Mouse (Mus musculus) heart, embryonic 15.5 days (tissue): ENCODE data around the gene Fam169b. TPM values are rescaled to one million over a fixed set of nuclear protein-coding genes. Genes with fewer than 3 reads are reported as not detected.

Experiments
- ATAC-seq: fragments of 200-750 bp; cut with Nextera tagmentation; replicated peaks from 2 replicates; pipeline ENCODE4 v1.8.0; 2017; ENCODE audit warnings: low read depth, moderate TSS enrichment; ENCODE audit not compliant: insufficient number of reproducible peaks, insufficient read depth, low FRiP score
- H3K27ac ChIP-seq: fragments of 300-500 bp; sonication (generic); 2 replicates; pipeline ENCODE4 v1.5.1; 2015; ENCODE audit warnings: mild to moderate bottlenecking, inconsistent platforms
- H3K27me3 ChIP-seq: fragments of 300-500 bp; sonication (generic); 2 replicates; pipeline ENCODE4 v1.6.1; 2015; ENCODE audit warnings: inconsistent platforms
- H3K36me3 ChIP-seq: fragments of 300-500 bp; sonication (generic); 2 replicates; pipeline ENCODE4 v1.6.1; 2015; ENCODE audit warnings: mild to moderate bottlenecking, inconsistent platforms
- H3K4me1 ChIP-seq: fragments of 300-500 bp; sonication (generic); replicated peaks from 2 replicates; pipeline ENCODE4 v1.6.1; 2015; ENCODE audit warnings: inconsistent platforms
- H3K4me2 ChIP-seq: fragments of 300-500 bp; sonication (generic); 2 replicates; pipeline ENCODE4 v1.6.1; 2015; ENCODE audit warnings: inconsistent platforms, mild to moderate bottlenecking, moderate library complexity
- H3K4me3 ChIP-seq: fragments of 300-500 bp; sonication (generic); 2 replicates; pipeline ENCODE4 v1.5.1; 2015; ENCODE audit warnings: mild to moderate bottlenecking, inconsistent platforms
- H3K9ac ChIP-seq: fragments of 300-500 bp; sonication (generic); 2 replicates; pipeline ENCODE4 v1.6.1; 2015; ENCODE audit warnings: mild to moderate bottlenecking, inconsistent platforms
- H3K9me3 ChIP-seq: fragments of 300-500 bp; sonication (generic); replicated peaks from 2 replicates; pipeline ENCODE4 v1.6.1; 2016; ENCODE audit warnings: inconsistent platforms
- WGBS: fragments of 180-500 bp; shearing (Covaris S2); methylation state at CpG from one replicate; pipeline ENCODE4 v1.1.7; 2015; ENCODE audit warnings: mixed read lengths; 5-methylcytosine and 5-hydroxymethylcytosine counted together
- polyA plus RNA-seq: library from polyadenylated mRNA; unstranded; fragments of >200 nt; fragmentation: Nextera tagmentation; extraction: Ambion mirVana; gene quantifications from 2 replicates; pipeline ENCODE4 v1.2.1, GENCODE M21; 2015

Fam169b gene
- polyA plus RNA-seq, 1 experiment from 2014 or later: 1.0 TPM

DNA sequence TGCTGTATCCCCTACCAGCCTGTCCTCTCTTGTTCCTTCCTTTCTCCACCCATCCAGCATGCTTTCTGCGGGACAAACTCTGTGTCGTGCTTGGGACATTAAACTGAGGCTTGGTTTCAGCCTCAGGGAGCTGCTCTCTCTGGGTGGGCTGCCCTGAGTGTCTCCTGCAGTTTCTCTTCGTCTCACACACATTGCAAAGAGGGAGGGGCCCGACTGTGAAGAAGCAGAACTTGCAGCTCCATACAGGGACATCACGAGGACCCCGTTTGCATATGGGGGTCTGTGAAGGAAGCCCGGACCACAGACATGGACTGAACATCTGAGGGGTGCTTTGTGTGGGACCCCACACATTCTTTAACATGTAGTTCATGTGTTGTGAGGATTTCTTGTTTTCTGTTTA is 89.0 kb downstream of the Fam169b start:
- H3K9ac ChIP-seq: no peak overlapping the region
- 0 out of 2 replicates have a peak, but pooled peaks cover 3% of the 10 kb centered on the region for H3K4me1 ChIP-seq
- H3K4me2 ChIP-seq: no peak overlapping the region
- no peak overlapping the region for H3K4me3 ChIP-seq
- H3K36me3 ChIP-seq: no peaks in the 10 kb centered on the region
- WGBS: 67% methylated on average over 7 of the region's 7 CpGs
- H3K27me3 ChIP-seq: peaks cover 9% of the 10 kb centered on the region; the same call in 1 of the 2 replicates
- no peak for ATAC-seq
- H3K27ac ChIP-seq: no peak overlapping the region
- H3K9me3 ChIP-seq: no peaks in the 10 kb centered on the region

DNA sequence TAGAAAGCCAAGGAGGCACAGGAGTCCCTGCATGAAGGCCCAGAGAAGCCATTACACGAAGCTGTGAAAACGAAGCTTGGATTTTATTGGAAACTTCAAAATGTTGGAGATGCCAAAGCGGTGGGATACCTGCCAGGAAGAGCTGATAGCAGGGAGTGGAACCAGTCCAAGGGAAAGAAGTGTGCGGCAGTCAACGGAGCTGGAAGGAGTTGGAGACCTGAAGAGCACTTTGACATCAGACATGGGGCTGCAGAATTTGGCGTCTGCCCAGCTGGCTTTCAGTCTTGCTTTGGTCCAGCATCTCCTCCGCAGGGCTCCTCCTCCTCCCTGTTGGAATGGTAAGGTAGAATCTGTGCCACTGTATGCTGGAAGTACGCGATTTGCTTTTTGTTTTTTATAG is 92.1 kb downstream of the Fam169b start:
- 56% methylated on average over 9 of the region's 9 CpGs for WGBS
- no peak overlapping the region for H3K4me3 ChIP-seq
- peaks cover 12% of the 10 kb centered on the region; the same call in 1 of the 2 replicates for H3K27me3 ChIP-seq
- H3K4me1 ChIP-seq: 0 out of 2 replicates have a peak, but pooled peaks cover 3% of the 10 kb centered on the region
- no peak for ATAC-seq
- no peaks in the 10 kb centered on the region for H3K36me3 ChIP-seq
- no peaks in the 10 kb centered on the region for H3K9me3 ChIP-seq
- no peak overlapping the region for H3K4me2 ChIP-seq
- no peak overlapping the region for H3K27ac ChIP-seq
- no peak overlapping the region for H3K9ac ChIP-seq

DNA sequence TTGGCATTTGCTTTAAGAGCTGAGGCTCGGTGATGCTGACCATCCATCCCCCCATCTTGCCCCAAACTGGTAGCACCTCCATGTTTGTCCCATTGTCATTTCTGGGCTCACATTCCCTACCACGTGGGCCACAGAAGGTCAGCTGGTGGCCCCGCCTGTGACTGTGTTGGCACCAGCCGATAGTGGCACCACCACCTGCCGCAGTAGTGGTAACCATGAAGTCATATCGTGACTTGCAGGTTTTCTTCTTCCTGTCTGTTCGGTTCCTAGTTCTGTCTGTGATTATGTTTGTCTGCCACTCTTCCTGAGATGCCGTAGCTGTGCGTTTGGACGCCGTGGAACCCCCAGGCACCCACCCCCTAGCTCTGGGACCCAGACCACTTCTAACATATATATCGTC is 95.3 kb downstream of the Fam169b start:
- Histone ChIP-seq H3K4me1 (0 out of 2 replicates have a peak, but pooled peaks cover 3% of the 10 kb centered on the region), H3K4me2 (no peak overlapping the region), H3K4me3 (no peak overlapping the region), H3K9ac (no peak overlapping the region), H3K36me3 (no peaks in the 10 kb centered on the region), H3K27ac (no peak overlapping the region), H3K9me3 (no peaks in the 10 kb centered on the region), H3K27me3 (peaks cover 37% of the 10 kb centered on the region)
- 78% methylated on average over 12 of the region's 12 CpGs for WGBS
- no peak for ATAC-seq

DNA sequence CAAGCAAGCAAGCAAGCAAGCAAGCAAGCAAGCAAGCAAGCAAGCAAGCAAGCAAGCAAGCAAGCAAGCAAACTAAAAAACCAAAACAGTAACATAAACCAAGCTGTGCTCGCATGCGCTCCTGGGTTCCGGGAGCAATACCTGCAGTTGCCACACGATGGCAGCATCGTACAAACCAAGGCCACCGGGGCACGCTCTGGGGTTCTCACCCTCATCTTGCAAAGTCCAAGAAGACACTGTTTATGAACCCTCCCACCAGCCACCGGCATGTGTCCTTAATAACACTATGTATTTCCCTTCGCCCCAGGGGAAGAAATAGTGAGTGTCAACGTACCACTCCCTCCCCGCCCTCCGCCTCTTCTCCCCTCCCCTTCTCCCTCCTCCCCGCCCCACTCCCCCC is 96.1 kb downstream of the Fam169b start:
- WGBS: 1% methylated on average over 12 of the region's 13 CpGs
- no peaks in the 10 kb centered on the region for H3K36me3 ChIP-seq
- peak; percentile 54; the same call in 1 of the 2 replicates for ATAC-seq
- no peaks in the 10 kb centered on the region for H3K9me3 ChIP-seq
- peaks cover 37% of the 10 kb centered on the region for H3K27me3 ChIP-seq
- H3K9ac ChIP-seq: no peak overlapping the region
- peaks cover 8% of the 10 kb centered on the region; the same call in 1 of the 2 replicates for H3K4me1 ChIP-seq
- no peak overlapping the region for H3K27ac ChIP-seq
- H3K4me2 ChIP-seq: peak overlapping the region; percentile 55
- peak overlapping the region; percentile 36 for H3K4me3 ChIP-seq

DNA sequence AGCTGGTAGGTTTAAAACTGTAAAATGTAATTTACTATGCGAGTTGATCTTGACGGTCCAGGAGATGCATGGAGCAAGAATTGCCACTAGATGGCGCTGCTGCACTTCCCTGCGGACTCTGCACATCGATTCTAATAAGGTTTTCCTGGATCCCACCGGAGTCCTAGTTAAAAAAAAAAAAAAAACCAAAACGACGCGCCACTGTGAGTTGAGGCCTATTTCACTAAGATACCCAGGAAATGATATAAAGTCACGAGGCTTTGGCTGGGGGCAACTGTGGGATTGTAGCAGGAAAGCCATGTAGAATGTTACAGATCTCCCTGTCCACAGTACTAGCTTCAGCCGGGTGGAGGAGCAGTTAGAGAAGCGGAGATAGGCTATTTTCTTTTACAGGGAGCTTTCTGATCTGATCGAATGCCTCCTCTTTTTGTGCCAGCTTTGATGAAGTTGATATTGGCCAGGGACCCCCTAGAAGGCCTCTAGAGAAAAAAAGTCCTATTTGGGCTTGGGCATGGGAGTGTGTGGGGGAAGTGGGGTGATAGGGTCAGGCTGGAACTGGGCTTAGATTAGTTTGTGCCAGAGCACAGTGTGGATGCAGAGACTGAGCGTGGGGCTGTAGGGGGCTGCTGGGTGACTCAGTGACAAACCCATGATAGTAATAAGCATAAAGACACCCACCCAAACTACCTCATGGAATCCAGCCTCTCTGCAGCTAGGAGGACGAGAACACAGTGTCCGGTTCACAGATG is 100.6 kb downstream of the Fam169b start:
- Histone ChIP-seq H3K4me2 (peak overlapping the region; percentile 61), H3K9me3 (no peaks in the 10 kb centered on the region), H3K9ac (no peak overlapping the region), H3K27ac (no peak overlapping the region), H3K4me3 (peak overlapping the region; percentile 28; the same call in 1 of the 2 replicates), H3K4me1 (peaks cover 7% of the 10 kb centered on the region; the same call in 1 of the 2 replicates), H3K27me3 (peaks cover 37% of the 10 kb centered on the region), H3K36me3 (no peaks in the 10 kb centered on the region)
- no peak for ATAC-seq
- 12% methylated on average over 16 of the region's 16 CpGs for WGBS

DNA sequence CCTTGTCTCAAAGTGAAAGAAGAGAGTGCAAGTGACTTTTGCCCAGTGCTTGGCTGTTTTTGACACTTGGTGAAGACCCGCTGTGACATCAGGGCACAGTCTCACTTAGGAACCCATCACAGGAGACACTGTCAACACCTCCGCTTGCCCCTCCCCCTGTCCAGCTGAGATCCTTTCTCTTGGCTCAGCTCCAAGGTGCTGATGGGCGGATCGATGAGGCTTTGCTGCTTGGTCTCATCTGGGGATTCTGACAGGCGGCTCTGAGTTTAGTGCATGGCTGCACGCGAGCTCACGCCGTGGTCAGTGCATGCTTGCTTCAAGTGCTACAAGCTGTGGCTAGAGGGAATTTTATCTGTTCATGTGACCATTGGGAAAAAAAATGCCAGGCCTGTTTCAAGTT is 108.5 kb downstream of the Fam169b start:
- Histone ChIP-seq H3K9ac (no peak overlapping the region), H3K4me2 (peak overlapping the region; percentile 45), H3K36me3 (no peaks in the 10 kb centered on the region), H3K27me3 (no peaks in the 10 kb centered on the region; the same call in 1 of the 2 replicates), H3K9me3 (no peaks in the 10 kb centered on the region), H3K27ac (no peak overlapping the region), H3K4me3 (no peak overlapping the region), H3K4me1 (peaks cover 13% of the 10 kb centered on the region)
- 8% methylated on average over 9 of the region's 9 CpGs for WGBS
- ATAC-seq: no peak

DNA sequence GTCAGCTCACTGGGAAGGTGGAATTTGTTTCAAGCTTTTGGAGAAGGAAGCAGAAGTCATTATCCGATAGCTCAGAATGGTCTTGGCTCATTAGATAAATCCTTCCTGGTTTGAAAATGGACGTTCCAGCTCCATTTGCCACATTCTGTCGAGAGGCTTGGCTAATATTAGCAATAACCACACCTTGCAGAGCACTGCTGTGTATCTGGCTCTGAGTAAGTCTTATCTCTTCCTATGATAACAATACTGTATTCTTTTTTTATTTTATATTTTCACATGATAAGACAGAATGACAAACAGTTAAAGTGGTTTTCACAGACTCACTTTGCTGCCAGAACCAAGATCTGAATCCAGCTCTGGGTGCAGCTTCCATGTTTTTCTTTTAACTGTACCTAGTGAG is 113.1 kb downstream of the Fam169b start:
- Histone ChIP-seq H3K4me1 (peaks cover 10% of the 10 kb centered on the region), H3K27ac (no peak overlapping the region), H3K36me3 (no peaks in the 10 kb centered on the region), H3K9ac (no peak overlapping the region), H3K9me3 (no peaks in the 10 kb centered on the region), H3K4me2 (no peak overlapping the region), H3K27me3 (no peaks in the 10 kb centered on the region; the same call in 1 of the 2 replicates), H3K4me3 (no peak overlapping the region)
- ATAC-seq: no peak
- 45% methylated on average over 3 of the region's 3 CpGs for WGBS

DNA sequence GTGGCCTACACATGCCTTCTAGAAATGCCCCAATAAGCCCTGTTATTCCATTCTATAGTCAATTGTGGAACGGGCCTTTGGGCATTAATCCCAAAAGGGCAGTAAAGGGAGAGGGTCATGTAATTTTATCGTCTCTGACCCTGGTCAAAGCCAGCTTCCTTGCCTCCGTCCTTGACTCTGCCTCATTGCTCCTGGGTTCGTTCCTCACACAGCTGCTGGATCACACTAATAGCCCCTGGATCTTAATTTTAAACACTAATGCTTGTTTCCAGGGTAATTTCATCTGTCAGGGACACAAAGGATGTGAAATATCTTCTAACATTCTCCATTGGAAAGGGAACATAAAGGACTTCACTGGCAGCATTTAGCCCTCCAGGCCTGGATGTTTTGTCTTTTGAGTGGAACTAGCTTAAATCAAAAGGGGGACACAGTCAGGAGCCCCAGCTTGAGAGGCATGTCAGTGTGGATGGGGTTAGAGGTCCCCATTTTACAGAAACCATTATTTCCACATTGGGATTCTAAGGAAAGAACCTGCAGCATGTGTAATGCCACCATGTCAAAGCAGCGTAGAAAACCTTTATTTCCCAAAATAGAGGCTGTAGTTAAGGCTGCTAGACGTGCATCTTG is 122.2 kb downstream of the Fam169b start:
- ATAC-seq: no peak
- WGBS: 79% methylated on average over 6 of the region's 6 CpGs

DNA sequence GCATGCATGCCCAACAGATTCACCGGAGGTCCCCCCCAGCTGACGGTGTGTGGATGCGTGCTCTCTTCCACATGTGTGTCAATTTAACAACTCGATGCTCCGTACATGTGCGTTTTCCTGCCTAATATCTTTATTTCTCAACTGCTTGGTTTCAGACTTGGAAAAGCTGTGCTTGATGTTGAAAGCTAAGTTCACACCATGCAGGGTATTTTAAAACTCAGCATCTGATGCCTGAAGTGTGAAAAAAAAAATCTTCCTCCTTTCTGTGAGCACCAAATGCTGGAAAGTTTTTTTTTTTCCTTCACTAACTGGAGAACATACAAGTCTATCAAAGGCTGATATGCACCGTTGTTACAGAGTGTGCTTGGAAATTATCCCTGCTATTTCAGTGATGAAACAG is 126.9 kb downstream of the Fam169b start:
- 89% methylated on average over 7 of the region's 7 CpGs for WGBS
- no peaks in the 10 kb centered on the region for H3K4me1 ChIP-seq
- no peak for ATAC-seq
- H3K36me3 ChIP-seq: no peaks in the 10 kb centered on the region
- no peaks in the 10 kb centered on the region for H3K9me3 ChIP-seq
- H3K27ac ChIP-seq: no peak overlapping the region
- no peak overlapping the region for H3K4me2 ChIP-seq
- no peak overlapping the region for H3K4me3 ChIP-seq
- no peak overlapping the region for H3K9ac ChIP-seq
- no peaks in the 10 kb centered on the region for H3K27me3 ChIP-seq

More for the DNA sequence above, 122.2 kb downstream of the Fam169b start:
- Histone ChIP-seq H3K9ac (no peak overlapping the region), H3K36me3 (no peaks in the 10 kb centered on the region), H3K9me3 (no peaks in the 10 kb centered on the region), H3K27ac (no peak overlapping the region), H3K4me3 (no peak overlapping the region), H3K27me3 (no peaks in the 10 kb centered on the region), H3K4me2 (no peak overlapping the region), H3K4me1 (no peaks in the 10 kb centered on the region)

DNA sequence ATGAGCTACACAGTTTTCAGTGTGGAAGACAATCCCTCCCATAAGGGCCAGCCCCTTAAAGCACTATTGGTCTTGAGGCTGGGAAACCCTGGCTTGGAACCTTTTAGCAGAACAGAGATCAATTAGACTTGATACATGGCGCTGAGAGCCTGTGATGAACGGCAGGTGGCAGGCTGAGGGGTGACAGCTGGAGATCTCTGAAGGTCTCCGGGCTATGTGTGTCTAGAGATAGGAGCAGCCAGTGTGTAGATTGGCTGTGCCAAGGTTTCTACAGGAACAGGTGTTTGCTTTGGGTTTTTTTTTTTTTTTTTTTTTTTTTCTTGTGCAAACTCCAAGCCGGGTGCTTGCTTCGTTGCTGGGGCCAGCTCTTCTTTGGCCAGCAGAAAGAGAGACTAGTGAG is 135.0 kb downstream of the Fam169b start:
- Histone ChIP-seq H3K4me2 (no peak overlapping the region), H3K27me3 (0 out of 2 replicates have a peak, but pooled peaks cover 3% of the 10 kb centered on the region), H3K9me3 (no peaks in the 10 kb centered on the region), H3K9ac (no peak overlapping the region), H3K4me1 (no peaks in the 10 kb centered on the region), H3K4me3 (no peak overlapping the region), H3K36me3 (no peaks in the 10 kb centered on the region), H3K27ac (no peak overlapping the region)
- WGBS: 31% methylated on average over 5 of the region's 5 CpGs
- no peak for ATAC-seq
